8 mouse cellular contexts compared by ENCODE assay signal in genomic region chr5:52515246-52516021, GRCm38 (mm10). TPM values are rescaled to one million over a fixed set of nuclear protein-coding genes. Genes with fewer than 3 reads are reported as not detected.
A peak's percentile ranks its signal among the peaks of the same experiment; 100 is the strongest.
DNase-seq lines count a peak whose midpoint lies in the region; ATAC-seq and TF ChIP-seq lines count a peak whose summit lies in the region.

No protein-coding gene starts in this region.

- H3K9me3 ChIP-seq in embryonic facial prominence, embryonic 12.5 days = no peaks in the 10 kb centered on the region
- H3K9me3 ChIP-seq in kidney, embryonic 14.5 days (ENCODE audit: control insufficient read depth, low read length) = 0 out of 2 replicates have a peak, but pooled peaks cover 4% of the 10 kb centered on the region
- H3K9me3 ChIP-seq in limb, embryonic 14.5 days (ENCODE audit: control insufficient read depth, low read length) = no peaks in the 10 kb centered on the region
- no peaks in the 10 kb centered on the region for H3K9me3 ChIP-seq in midbrain, postnatal 0 days (ENCODE audit: low read length)
- H3K9me3 ChIP-seq in stomach, postnatal 0 days (ENCODE audit: control insufficient read depth, low read length) = no peaks in the 10 kb centered on the region

- no peak for TF ChIP-seq EP300 in stomach, postnatal 0 days (optimal IDR thresholded peaks at IDR 0.05)

- no peak overlapping the region for H3K27ac ChIP-seq in embryonic facial prominence, embryonic 12.5 days
- H3K27ac ChIP-seq in kidney, embryonic 14.5 days (ENCODE audit: low read depth, low read length) = no peak overlapping the region
- H3K27ac ChIP-seq in limb, embryonic 14.5 days (replicated peaks; ENCODE audit: low read depth, low read length) = no peak overlapping the region
- H3K27ac ChIP-seq in midbrain, postnatal 0 days (ENCODE audit: low read depth, low read length) = no peak overlapping the region
- no peak overlapping the region for H3K27ac ChIP-seq in stomach, postnatal 0 days (replicated peaks)

- H3K9ac ChIP-seq in embryonic facial prominence, embryonic 12.5 days = 0 out of 2 replicates have a peak overlapping the region, but pooled peaks have one; percentile 2
- H3K9ac ChIP-seq in kidney, embryonic 14.5 days (ENCODE audit: low read depth, low read length) = 0 out of 2 replicates have a peak overlapping the region, but pooled peaks have one; percentile 28
- no peak overlapping the region for H3K9ac ChIP-seq in limb, embryonic 14.5 days (ENCODE audit: low read depth, low read length, severe bottlenecking)
- peak overlapping the region; percentile 53 for H3K9ac ChIP-seq in midbrain, postnatal 0 days (replicated peaks; ENCODE audit: low read length, poor library complexity, severe bottlenecking)
- H3K9ac ChIP-seq in stomach, postnatal 0 days (ENCODE audit: low read length) = no peak overlapping the region

- no peak for ATAC-seq in embryonic facial prominence, embryonic 12.5 days (ENCODE audit: insufficient number of reproducible peaks, insufficient read depth, low FRiP score, low TSS enrichment)
- ATAC-seq in kidney, embryonic 14.5 days (ENCODE audit: low FRiP score, low TSS enrichment) = no peak
- no peak for ATAC-seq in limb, embryonic 14.5 days (ENCODE audit: low FRiP score, low read depth)
- ATAC-seq in midbrain, postnatal 0 days (ENCODE audit: low FRiP score) = peak; percentile 55
- no peak for ATAC-seq in stomach, postnatal 0 days (ENCODE audit: low FRiP score, low TSS enrichment)

- H3K4me1 ChIP-seq in embryonic facial prominence, embryonic 12.5 days = no peaks in the 10 kb centered on the region
- peaks cover 6% of the 10 kb centered on the region; the same call in 1 of the 2 replicates for H3K4me1 ChIP-seq in kidney, embryonic 14.5 days (ENCODE audit: control insufficient read depth, insufficient read depth, low read length)
- H3K4me1 ChIP-seq in limb, embryonic 14.5 days (ENCODE audit: control insufficient read depth, insufficient read depth, low read length) = no peaks in the 10 kb centered on the region
- H3K4me1 ChIP-seq in midbrain, postnatal 0 days (ENCODE audit: insufficient read depth, low read length) = no peaks in the 10 kb centered on the region
- H3K4me1 ChIP-seq in stomach, postnatal 0 days (replicated peaks; ENCODE audit: control insufficient read depth, insufficient read depth) = no peaks in the 10 kb centered on the region

- no peaks in the 10 kb centered on the region for H3K36me3 ChIP-seq in embryonic facial prominence, embryonic 12.5 days
- H3K36me3 ChIP-seq in kidney, embryonic 14.5 days (ENCODE audit: control insufficient read depth, insufficient read depth, low read length) = no peaks in the 10 kb centered on the region
- no peaks in the 10 kb centered on the region for H3K36me3 ChIP-seq in limb, embryonic 14.5 days (ENCODE audit: control insufficient read depth, insufficient read depth, low read length)
- no peaks in the 10 kb centered on the region for H3K36me3 ChIP-seq in midbrain, postnatal 0 days (ENCODE audit: insufficient read depth, low read length)
- no peaks in the 10 kb centered on the region for H3K36me3 ChIP-seq in stomach, postnatal 0 days (ENCODE audit: control insufficient read depth, insufficient read depth, low read length)

- peak overlapping the region; percentile 48 for H3K4me2 ChIP-seq in embryonic facial prominence, embryonic 12.5 days (replicated peaks)
- H3K4me2 ChIP-seq in kidney, embryonic 14.5 days (replicated peaks; ENCODE audit: low read depth, low read length) = peak overlapping the region; percentile 52
- peak overlapping the region; percentile 38 for H3K4me2 ChIP-seq in limb, embryonic 14.5 days (replicated peaks; ENCODE audit: low read depth, low read length, severe bottlenecking)
- peak overlapping the region; percentile 51 for H3K4me2 ChIP-seq in midbrain, postnatal 0 days (ENCODE audit: low read depth, low read length, poor library complexity, severe bottlenecking)
- H3K4me2 ChIP-seq in stomach, postnatal 0 days (replicated peaks; ENCODE audit: low read depth) = peak overlapping the region; percentile 46

- peak overlapping the region; percentile 22 for H3K4me3 ChIP-seq in embryonic facial prominence, embryonic 12.5 days
- H3K4me3 ChIP-seq in kidney, embryonic 14.5 days (ENCODE audit: low read length) = peak overlapping the region; percentile 28
- peak overlapping the region; percentile 6; the same call in 1 of the 2 replicates for H3K4me3 ChIP-seq in limb, embryonic 14.5 days (replicated peaks; ENCODE audit: low read length)
- H3K4me3 ChIP-seq in midbrain, postnatal 0 days (ENCODE audit: low read depth, low read length) = peak overlapping the region; percentile 31
- peak overlapping the region; percentile 13; the same call in 1 of the 2 replicates for H3K4me3 ChIP-seq in stomach, postnatal 0 days (ENCODE audit: low read depth, low read length)

- WGBS in embryonic facial prominence, embryonic 12.5 days = 23% methylated on average over 22 of the region's 22 CpGs
- 31% methylated on average over 22 of the region's 22 CpGs for WGBS in kidney, embryonic 14.5 days
- 32% methylated on average over 22 of the region's 22 CpGs for WGBS in limb, embryonic 14.5 days
- 21% methylated on average over 22 of the region's 22 CpGs for WGBS in midbrain, postnatal 0 days
- 33% methylated on average over 22 of the region's 22 CpGs for WGBS in stomach, postnatal 0 days

- peak; percentile 51 for DNase-seq in A20 (ENCODE audit: low read depth, low spot score)
- DNase-seq in adrenal gland, postnatal 36 days = peak; percentile 71 to 76
- peak; percentile 28 to 64 for DNase-seq in heart, adult 9 months (ENCODE audit: low spot score in 2 of 2)
- peak; percentile 58 for DNase-seq in limb, embryonic 14.5 days (ENCODE audit: low spot score)
- peak; percentile 87 for DNase-seq in midbrain, postnatal 0 days (ENCODE audit: low spot score)
- DNase-seq in stomach, postnatal 0 days (ENCODE audit: low spot score) = peak; percentile 66

- H3K27me3 ChIP-seq in embryonic facial prominence, embryonic 12.5 days = peaks cover 14% of the 10 kb centered on the region; the same call in 1 of the 2 replicates
- peaks cover 5% of the 10 kb centered on the region for H3K27me3 ChIP-seq in kidney, embryonic 14.5 days (ENCODE audit: control insufficient read depth, insufficient read depth, low read length)
- H3K27me3 ChIP-seq in limb, embryonic 14.5 days (ENCODE audit: control insufficient read depth, insufficient read depth, low read length) = peaks cover 14% of the 10 kb centered on the region
- no peaks in the 10 kb centered on the region for H3K27me3 ChIP-seq in midbrain, postnatal 0 days (ENCODE audit: insufficient read depth, low read length)
- no peaks in the 10 kb centered on the region for H3K27me3 ChIP-seq in stomach, postnatal 0 days (ENCODE audit: control insufficient read depth, insufficient read depth, low read length)

- TF ChIP-seq CTCF in midbrain, postnatal 0 days (IDR thresholded peaks at IDR 0.05) = peak; percentile 87
- peak; percentile 85 for TF ChIP-seq CTCF in stomach, postnatal 0 days (IDR thresholded peaks at IDR 0.05; ENCODE audit: low read depth)

- no peak for TF ChIP-seq POLR2A in limb, embryonic 14.5 days (IDR thresholded peaks at IDR 0.05; ENCODE audit: borderline replicate concordance, extremely low read depth, insufficient read depth, insufficient read length)

RNA-seq across cellular contexts. Expression of gene Ccdc149, which starts 44.1 kb away (rescaled TPM):
- total RNA-seq in adrenal gland, postnatal 36 days (2021) = 1 to 10 TPM; 4.9 to 8.3 TPM
- polyA plus RNA-seq in embryonic facial prominence, embryonic 12.5 days (2016; fragmentation: Nextera tagmentation; extraction: Ambion mirVana) = 2.7 and 2.9 TPM in 2 replicates
- 1.8 and 2.1 TPM in 2 replicates for polyA plus RNA-seq in kidney, embryonic 14.5 days (2014; fragmentation: Nextera tagmentation; extraction: Ambion mirVana)
- 1.4 and 1.6 TPM in 2 replicates for polyA plus RNA-seq in limb, embryonic 14.5 days (2012; rRNA removed)
- 2.0 and 2.7 TPM in 2 replicates for polyA plus RNA-seq in limb, embryonic 14.5 days (2014; fragmentation: Nextera tagmentation; extraction: Ambion mirVana)
- 19.9 and 21.2 TPM in 2 replicates for total RNA-seq in midbrain, postnatal 0 days (2014; rRNA removed)
- polyA plus RNA-seq in midbrain, postnatal 0 days (2015; fragmentation: Nextera tagmentation; extraction: Ambion mirVana) = 13.8 and 14.1 TPM in 2 replicates
- 3.4 and 3.7 TPM in 2 replicates for polyA plus RNA-seq in stomach, postnatal 0 days (2015; fragmentation: Nextera tagmentation; extraction: Ambion mirVana)

RNA-seq across cellular contexts. Expression of gene Lgi2, which starts 50.8 kb away (rescaled TPM):
- total RNA-seq in adrenal gland, postnatal 36 days (2021) = 1 to 10 TPM; 1.1 to 2.4 TPM
- polyA plus RNA-seq in embryonic facial prominence, embryonic 12.5 days (2016; fragmentation: Nextera tagmentation; extraction: Ambion mirVana) = 4.1 and 4.5 TPM in 2 replicates
- 3.5 and 3.9 TPM in 2 replicates for polyA plus RNA-seq in kidney, embryonic 14.5 days (2014; fragmentation: Nextera tagmentation; extraction: Ambion mirVana)
- polyA plus RNA-seq in limb, embryonic 14.5 days (2012; rRNA removed) = 6.9 and 7.3 TPM in 2 replicates
- 3.6 and 3.7 TPM in 2 replicates for polyA plus RNA-seq in limb, embryonic 14.5 days (2014; fragmentation: Nextera tagmentation; extraction: Ambion mirVana)
- total RNA-seq in midbrain, postnatal 0 days (2014; rRNA removed) = 24.0 and 25.2 TPM in 2 replicates
- 8.5 and 9.8 TPM in 2 replicates for polyA plus RNA-seq in midbrain, postnatal 0 days (2015; fragmentation: Nextera tagmentation; extraction: Ambion mirVana)
- polyA plus RNA-seq in stomach, postnatal 0 days (2015; fragmentation: Nextera tagmentation; extraction: Ambion mirVana) = 4.8 and 5.5 TPM in 2 replicates

Comparison
In these comparisons a context has a peak if more than half of its experiments do, and no peak if none do; other contexts are left out.
1. H3K9ac ChIP-seq: peak in embryonic facial prominence, embryonic 12.5 days (single experiment), kidney, embryonic 14.5 days (single experiment) and midbrain, postnatal 0 days (single experiment); none in limb, embryonic 14.5 days (single experiment) and stomach, postnatal 0 days (single experiment).
2. Peak in every context shown above with its lines, with median percentiles within 50 percentile points of each other: DNase-seq, H3K4me2 ChIP-seq and H3K4me3 ChIP-seq.